Mouse (Mus musculus): ENCODE data around the gene Kat5.

Kat5 gene

GRCm38 (mm10) chr19:5609547-5610404, at the start of gene Kat5:
Gene Kat5 (minus strand): TSS chr19:5610237.
- peak; percentile 95 for DNase-seq (ENCODE audit: low spot score)

- peak; percentile 24 for DNase-seq (ENCODE audit: low spot score)
Observed at GRCm38 (mm10) chr19:5654720-5655298, 44.8 kb upstream of the Kat5 start.

- peak; percentile 74 for DNase-seq (ENCODE audit: low spot score)
Observed at GRCm38 (mm10) chr19:5653969-5654719, 44.1 kb upstream of the Kat5 start.

- DNase-seq (ENCODE audit: low spot score): no peak
Observed at GRCm38 (mm10) chr19:5652570-5652969, 42.5 kb upstream of the Kat5 start.

- DNase-seq (ENCODE audit: low spot score): no peak
Observed at GRCm38 (mm10) chr19:5651502-5652274, 41.7 kb upstream of the Kat5 start.

- no peak for DNase-seq (ENCODE audit: low spot score)
Observed at GRCm38 (mm10) chr19:5649298-5649741, 39.3 kb upstream of the Kat5 start.

- peak; percentile 91 for DNase-seq (ENCODE audit: low spot score)
Observed at GRCm38 (mm10) chr19:5648401-5649297, 38.6 kb upstream of the Kat5 start.

- DNase-seq (ENCODE audit: low spot score): no peak
Observed at GRCm38 (mm10) chr19:5647791-5648190, 37.8 kb upstream of the Kat5 start.

- no peak for DNase-seq (ENCODE audit: low spot score)
Observed at GRCm38 (mm10) chr19:5646731-5647330, 36.8 kb upstream of the Kat5 start.

GRCm38 (mm10) chr19:5645280-5645679, 35.2 kb upstream of the Kat5 start:
- no peak for DNase-seq (ENCODE audit: low spot score)

GRCm38 (mm10) chr19:5641641-5642040, 31.6 kb upstream of the Kat5 start:
- no peak for DNase-seq (ENCODE audit: low spot score)

GRCm38 (mm10) chr19:5641021-5641420, 31.0 kb upstream of the Kat5 start:
- DNase-seq (ENCODE audit: low spot score): no peak

- no peak for DNase-seq (ENCODE audit: low spot score)
Observed at GRCm38 (mm10) chr19:5640339-5640738, 30.3 kb upstream of the Kat5 start.

GRCm38 (mm10) chr19:5638416-5639005, 28.5 kb upstream of the Kat5 start:
- no peak for DNase-seq (ENCODE audit: low spot score)

- peak; percentile 87 for DNase-seq (ENCODE audit: low spot score)
Observed at GRCm38 (mm10) chr19:5637069-5638047, 27.3 kb upstream of the Kat5 start, which contains the start of gene Rela. Gene Rela (plus strand): TSS chr19:5637483.

GRCm38 (mm10) chr19:5636571-5637041, 26.6 kb upstream of the Kat5 start:
- no peak for DNase-seq (ENCODE audit: low spot score)

GRCm38 (mm10) chr19:5636036-5636570, 26.1 kb upstream of the Kat5 start:
- DNase-seq (ENCODE audit: low spot score): no peak

- no peak for DNase-seq (ENCODE audit: low spot score)
Observed at GRCm38 (mm10) chr19:5632120-5632519, 22.1 kb upstream of the Kat5 start.
